ENCODE assay signal across 16 mouse cellular contexts in genomic region chr11:89419863-89420262, GRCm38 (mm10).
"Had no signal": no experiment of that assay in that cellular context is flagged by ENCODE, and none has a peak within 500 bp of the region (broad histone marks: within the 10 kb centered on the region; RNA-seq: fewer than 3 reads in every experiment).

No protein-coding gene starts in this region.

- DNase-seq: retina, postnatal 1 day; right cerebral cortex, adult 18-20 months; right cerebral cortex, postnatal 14 days; right cerebral cortex, postnatal 25 days; right cerebral cortex, postnatal 4 days; spleen, adult 18-20 months; thymus, adult 18-20 months; thymus, adult 2 months; thymus, postnatal 14 days; thymus, postnatal 25 days; thymus, postnatal 36 days; thymus, postnatal 4 days had no signal

- H3K36me3 ChIP-seq: neural tube, embryonic 13.5 days; neural tube, embryonic 15.5 days; stomach, embryonic 15.5 days had no signal

- H3K27ac ChIP-seq: neural tube, embryonic 13.5 days; neural tube, embryonic 15.5 days; stomach, embryonic 15.5 days; stomach, postnatal 0 days had no signal

- H3K9ac ChIP-seq: neural tube, embryonic 13.5 days; neural tube, embryonic 15.5 days; stomach, embryonic 15.5 days had no signal

- H3K27me3 ChIP-seq: neural tube, embryonic 13.5 days; neural tube, embryonic 15.5 days; stomach, embryonic 15.5 days had no signal

- H3K4me2 ChIP-seq: neural tube, embryonic 13.5 days; neural tube, embryonic 15.5 days; stomach, embryonic 15.5 days had no signal

- H3K4me3 ChIP-seq: neural tube, embryonic 13.5 days; neural tube, embryonic 15.5 days; stomach, embryonic 15.5 days had no signal

- H3K4me1 ChIP-seq: neural tube, embryonic 13.5 days; neural tube, embryonic 15.5 days; stomach, embryonic 15.5 days had no signal

- H3K9me3 ChIP-seq: neural tube, embryonic 13.5 days; neural tube, embryonic 15.5 days; stomach, embryonic 15.5 days had no signal
